Mouse (Mus musculus) midbrain, postnatal 0 days (tissue): ENCODE data around the gene Afdn. TPM values are rescaled to one million over a fixed set of nuclear protein-coding genes. Genes with fewer than 3 reads are reported as not detected.
"Not testable (repeated sequence)": the region's sequence is repeated elsewhere in the genome, so short reads cannot be mapped to it uniquely, and the experiment has no call there.

Experiments used
- ATAC-seq: fragments of 200-750 bp; cut with Nextera tagmentation; 2 replicates; pipeline ENCODE4 v1.8.0; 2017; ENCODE audit warnings: moderate number of reproducible peaks, mild to moderate bottlenecking, moderate TSS enrichment, moderate library complexity; ENCODE audit not compliant: low FRiP score
- DNase-seq: peaks from one replicate; pipeline ENCODE4 v3.0.0-alpha.2; 2015; ENCODE audit warnings: low spot score
- H3K27ac ChIP-seq: fragments of 300-500 bp; sonication (generic); 2 replicates; pipeline ENCODE4 v1.5.1; 2014; ENCODE audit warnings: low read depth, mild to moderate bottlenecking, low read length, mixed read lengths
- H3K27me3 ChIP-seq: fragments of 300-500 bp; sonication (generic); 2 replicates; pipeline ENCODE4 v1.6.1; 2014; ENCODE audit warnings: low read length, control low read depth, mixed read lengths; ENCODE audit not compliant: insufficient read depth
- H3K36me3 ChIP-seq: fragments of 300-500 bp; sonication (generic); 2 replicates; pipeline ENCODE4 v1.6.1; 2014; ENCODE audit warnings: low read length, control low read depth, mixed read lengths; ENCODE audit not compliant: insufficient read depth
- H3K4me1 ChIP-seq: fragments of 300-500 bp; sonication (generic); 2 replicates; pipeline ENCODE4 v1.6.1; 2014; ENCODE audit warnings: mild to moderate bottlenecking, control low read depth, antibody characterized with exemption, low read length, mixed read lengths; ENCODE audit not compliant: insufficient read depth
- H3K4me2 ChIP-seq: fragments of 300-500 bp; sonication (generic); 2 replicates; pipeline ENCODE4 v1.6.1; 2014; ENCODE audit warnings: low read depth, mild to moderate bottlenecking, low read length, mixed read lengths; ENCODE audit not compliant: poor library complexity, severe bottlenecking
- H3K4me3 ChIP-seq: fragments of 300-500 bp; sonication (generic); 2 replicates; pipeline ENCODE4 v1.5.1; 2014; ENCODE audit warnings: low read depth, mild to moderate bottlenecking, low read length, moderate library complexity
- H3K9ac ChIP-seq: fragments of 300-500 bp; sonication (generic); replicated peaks from 2 replicates; pipeline ENCODE4 v1.6.1; 2014; ENCODE audit warnings: mild to moderate bottlenecking, low read length, moderate library complexity, mixed read lengths; ENCODE audit not compliant: poor library complexity, severe bottlenecking
- H3K9me3 ChIP-seq: fragments of 300-500 bp; sonication (generic); 2 replicates; pipeline ENCODE4 v1.6.1; 2016; ENCODE audit warnings: low read length, control low read depth
- CTCF ChIP-seq: IDR thresholded peaks from 2 replicates; pipeline ENCODE4 v1.5.1; 2016; ENCODE audit warnings: antibody characterized with exemption, mild to moderate bottlenecking
- WGBS: fragments of 180-500 bp; shearing (Covaris S2); extraction: QIAGEN DNeasy Blood & Tissue Kit; methylation state at CpG from one replicate; pipeline ENCODE4 v1.1.7; 2014; 5-methylcytosine and 5-hydroxymethylcytosine counted together
- polyA plus RNA-seq: library from polyadenylated mRNA; unstranded; fragments of >200 nt; fragmentation: Nextera tagmentation; extraction: Ambion mirVana; gene quantifications from 2 replicates; pipeline ENCODE4 v1.2.1, GENCODE M21; 2015
- total RNA-seq: library from RNA; depleted of rRNA; stranded (reverse); fragments of >200 nt; gene quantifications from 2 replicates; pipeline ENCODE4 v1.2.3, GENCODE M21; 2014

The Afdn gene
- total and polyA plus RNA-seq, 2 experiments from 2014 or later, result 100 to 138 TPM

GRCm38 (mm10) chr17:13783469-13783868 lies 23.1 kb downstream of the Afdn start:
- H3K27me3 ChIP-seq, result no peaks in the 10 kb centered on the region
- no peaks in the 10 kb centered on the region for H3K4me1 ChIP-seq
- H3K27ac ChIP-seq, result no peak overlapping the region
- no peak overlapping the region for H3K9ac ChIP-seq
- WGBS, result 79% methylated on average over 1 of the region's 1 CpGs
- no peak overlapping the region for H3K4me2 ChIP-seq
- ATAC-seq, result no peak
- H3K36me3 ChIP-seq, result no peaks in the 10 kb centered on the region
- no peak for TF ChIP-seq CTCF
- no peak for DNase-seq
- no peaks in the 10 kb centered on the region for H3K9me3 ChIP-seq
- no peak overlapping the region for H3K4me3 ChIP-seq

GRCm38 (mm10) chr17:13790033-13790432 lies 29.7 kb downstream of the Afdn start:
- not testable (repeated sequence) for H3K4me2 ChIP-seq, ATAC-seq, H3K36me3 ChIP-seq, H3K4me3 ChIP-seq, H3K9ac ChIP-seq, H3K4me1 ChIP-seq, H3K9me3 ChIP-seq, DNase-seq, H3K27me3 ChIP-seq, H3K27ac ChIP-seq
- 94% methylated on average over 2 of the region's 2 CpGs for WGBS

- no peak overlapping the region for H3K4me2 ChIP-seq
- 85% methylated on average over 1 of the region's 1 CpGs for WGBS
- TF ChIP-seq CTCF, result no peak
Measured at GRCm38 (mm10) chr17:13797691-13798090, 37.4 kb downstream of the Afdn start.

GRCm38 (mm10) chr17:13802836-13803408 lies 42.6 kb downstream of the Afdn start:
- H3K9me3 ChIP-seq, result no peaks in the 10 kb centered on the region
- peaks cover 7% of the 10 kb centered on the region for H3K36me3 ChIP-seq
- ATAC-seq, result no peak
- TF ChIP-seq CTCF, result no peak
- no peak for DNase-seq
- 82% methylated on average over 2 of the region's 2 CpGs for WGBS
- H3K4me3 ChIP-seq, result no peak overlapping the region
- no peak overlapping the region for H3K27ac ChIP-seq
- H3K27me3 ChIP-seq, result no peaks in the 10 kb centered on the region
- no peaks in the 10 kb centered on the region for H3K4me1 ChIP-seq
- H3K9ac ChIP-seq, result no peak overlapping the region
- no peak overlapping the region for H3K4me2 ChIP-seq

More at GRCm38 (mm10) chr17:13797691-13798090, 37.4 kb downstream of the Afdn start:
- Histone ChIP-seq H3K4me1 (no peaks in the 10 kb centered on the region), H3K36me3 (no peaks in the 10 kb centered on the region), H3K4me3 (no peak overlapping the region), H3K9ac (no peak overlapping the region), H3K9me3 (no peaks in the 10 kb centered on the region), H3K27me3 (no peaks in the 10 kb centered on the region), H3K27ac (no peak overlapping the region)
- DNase-seq, result no peak
- ATAC-seq, result no peak

- 83% methylated on average over 1 of the region's 1 CpGs for WGBS
- no peak overlapping the region for H3K4me2 ChIP-seq
- H3K27me3 ChIP-seq, result no peaks in the 10 kb centered on the region
- H3K36me3 ChIP-seq, result peaks cover 13% of the 10 kb centered on the region
- no peak for TF ChIP-seq CTCF
- no peaks in the 10 kb centered on the region for H3K9me3 ChIP-seq
- DNase-seq (no peak), ATAC-seq (no peak)
- H3K4me3 ChIP-seq, result no peak overlapping the region
- H3K9ac ChIP-seq, result no peak overlapping the region
- H3K27ac ChIP-seq, result no peak overlapping the region
- no peaks in the 10 kb centered on the region for H3K4me1 ChIP-seq
Measured at GRCm38 (mm10) chr17:13806016-13806415, 45.7 kb downstream of the Afdn start.

GRCm38 (mm10) chr17:13817789-13818188 lies 57.5 kb downstream of the Afdn start:
- Histone ChIP-seq H3K27me3 (no peaks in the 10 kb centered on the region), H3K9ac (no peak overlapping the region), H3K4me3 (no peak overlapping the region), H3K4me1 (no peaks in the 10 kb centered on the region), H3K36me3 (peaks cover 5% of the 10 kb centered on the region; the same call in 1 of the 2 replicates), H3K27ac (no peak overlapping the region), H3K4me2 (no peak overlapping the region), H3K9me3 (no peaks in the 10 kb centered on the region)
- no peak for DNase-seq
- 100% methylated on average over 2 of the region's 2 CpGs for WGBS
- ATAC-seq, result no peak
- TF ChIP-seq CTCF, result no peak
